Mouse (Mus musculus): ENCODE data around the gene Aktip. TPM values are rescaled to one million over a fixed set of nuclear protein-coding genes. Genes with fewer than 3 reads are reported as not detected.

Gene Aktip
- polyA plus RNA-seq, 1 experiment, result 46.3 TPM

DNA sequence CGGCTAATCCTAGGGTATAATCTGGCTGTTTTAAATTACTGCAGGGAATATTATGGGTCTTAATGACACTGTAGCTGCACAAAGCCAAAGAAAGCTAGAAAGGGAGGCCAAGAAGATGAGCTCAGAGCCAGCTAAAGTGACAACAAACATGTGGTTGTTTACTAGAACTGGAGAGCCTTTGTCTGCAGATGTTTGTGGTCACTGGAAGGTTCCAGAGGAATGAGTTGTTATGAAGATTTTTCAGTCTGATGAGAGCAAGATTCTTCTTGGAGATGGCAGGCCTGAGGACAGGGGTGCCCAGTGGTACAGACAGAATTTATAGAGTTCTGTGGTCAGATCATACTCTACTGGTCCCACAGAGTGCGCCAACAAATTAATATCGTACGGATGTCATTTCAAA lies 18.5 kb upstream of the Aktip start:
- no peak overlapping the region for H3K4me3 ChIP-seq (ENCODE audit: insufficient read depth, low read length)
- H3K4me1 ChIP-seq (ENCODE audit: control insufficient read depth, insufficient read depth, low read length), result no peaks in the 10 kb centered on the region
- no peak overlapping the region for H3K27ac ChIP-seq (ENCODE audit: insufficient read depth, low read length)
- TF ChIP-seq POLR2A (IDR thresholded peaks at IDR 0.05; ENCODE audit: low read depth, low read length) (no peak), CTCF (IDR thresholded peaks at IDR 0.05; ENCODE audit: borderline replicate concordance, insufficient read depth, low read length) (no peak)

DNA sequence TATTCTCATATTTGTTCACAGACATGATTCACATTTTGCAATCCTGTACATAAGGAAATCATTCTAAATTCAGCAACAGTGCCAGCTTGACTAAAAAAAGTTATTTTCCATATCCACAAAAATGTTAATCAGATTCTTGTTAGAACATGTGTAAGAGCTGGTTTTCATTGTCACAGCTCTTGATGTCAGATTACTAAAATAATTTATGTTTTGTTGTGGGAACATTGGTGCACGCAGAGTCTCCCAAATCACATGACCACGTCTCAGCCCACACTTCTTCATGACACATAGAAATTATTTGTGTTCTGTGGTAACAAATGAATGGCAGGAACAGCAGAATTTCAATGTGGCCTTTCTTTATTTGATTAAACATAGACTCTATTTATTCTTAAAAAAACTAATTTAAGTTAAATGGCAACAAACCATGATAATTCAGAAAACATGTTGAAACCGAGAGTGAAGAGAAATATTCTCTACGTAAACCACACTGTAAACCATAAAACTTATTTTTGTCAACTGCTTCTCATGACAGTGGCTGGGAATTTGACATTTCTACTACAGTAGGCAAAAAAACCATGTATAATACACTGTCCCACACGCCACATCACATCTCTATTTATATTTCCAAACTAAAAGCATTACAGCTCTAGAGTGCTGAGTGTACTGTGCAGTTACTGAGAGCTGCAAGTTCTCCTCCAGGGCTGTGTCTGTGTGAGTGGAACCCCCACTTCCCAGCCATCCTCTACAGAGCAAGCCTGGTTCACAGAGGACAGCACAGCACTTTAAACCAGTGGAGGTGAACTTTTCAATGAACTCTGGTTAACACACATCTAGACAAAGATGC lies 17.5 kb upstream of the Aktip start:
- H3K4me1 ChIP-seq (ENCODE audit: control insufficient read depth, insufficient read depth, low read length), result no peaks in the 10 kb centered on the region
- H3K27ac ChIP-seq (ENCODE audit: insufficient read depth, low read length), result peak overlapping the region; percentile 77
- TF ChIP-seq CTCF (IDR thresholded peaks at IDR 0.05; ENCODE audit: borderline replicate concordance, insufficient read depth, low read length), result no peak
- TF ChIP-seq POLR2A (IDR thresholded peaks at IDR 0.05; ENCODE audit: low read depth, low read length), result no peak
- H3K4me3 ChIP-seq (ENCODE audit: insufficient read depth, low read length), result no peak overlapping the region

DNA sequence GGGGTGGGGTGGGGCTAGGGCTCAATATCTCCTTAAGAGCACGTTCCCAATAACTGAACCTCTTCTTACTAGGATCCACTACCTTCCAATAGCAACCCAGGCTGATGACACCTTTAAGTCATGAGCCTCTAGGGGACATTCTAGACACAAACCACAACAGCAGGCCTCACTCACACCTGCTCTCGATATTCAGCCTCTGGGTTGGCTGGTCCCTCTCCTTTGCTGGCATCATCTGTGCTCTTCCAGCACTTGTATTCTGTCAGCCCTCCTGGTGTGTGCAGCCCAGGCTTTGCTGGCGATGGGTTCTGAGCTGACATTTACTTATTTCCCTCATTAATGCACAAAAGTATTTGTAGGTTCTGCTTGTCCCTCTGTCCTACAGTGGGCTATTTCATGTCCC lies 14.5 kb upstream of the Aktip start:
- H3K4me1 ChIP-seq (ENCODE audit: control insufficient read depth, insufficient read depth, low read length), result no peaks in the 10 kb centered on the region
- H3K27ac ChIP-seq (ENCODE audit: insufficient read depth, low read length), result no peak overlapping the region
- TF ChIP-seq POLR2A (IDR thresholded peaks at IDR 0.05; ENCODE audit: low read depth, low read length) (no peak), CTCF (IDR thresholded peaks at IDR 0.05; ENCODE audit: borderline replicate concordance, insufficient read depth, low read length) (no peak)
- no peak overlapping the region for H3K4me3 ChIP-seq (ENCODE audit: insufficient read depth, low read length)

DNA sequence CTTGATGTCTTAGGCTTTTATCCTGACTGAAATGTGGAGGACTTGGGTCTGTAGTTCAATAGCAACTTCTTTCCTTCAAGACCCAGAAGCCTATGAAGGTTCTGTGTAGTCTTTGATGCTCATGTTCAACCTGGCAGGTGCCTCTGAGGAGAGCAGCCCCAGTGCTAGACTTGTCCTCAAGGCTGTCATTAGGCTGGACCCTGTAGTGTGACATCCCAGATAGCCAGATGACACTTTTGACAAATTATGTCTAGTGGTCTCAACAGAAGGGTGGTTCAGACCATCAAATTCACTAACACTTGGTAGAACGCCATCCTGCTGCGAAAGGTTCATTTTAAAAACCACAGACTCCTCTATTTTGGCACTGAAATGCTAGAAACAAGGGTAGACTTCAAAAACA lies 13.2 kb upstream of the Aktip start:
- TF ChIP-seq CTCF (IDR thresholded peaks at IDR 0.05; ENCODE audit: borderline replicate concordance, insufficient read depth, low read length) (no peak), POLR2A (IDR thresholded peaks at IDR 0.05; ENCODE audit: low read depth, low read length) (no peak)
- no peak overlapping the region for H3K4me3 ChIP-seq (ENCODE audit: insufficient read depth, low read length)
- no peak overlapping the region for H3K27ac ChIP-seq (ENCODE audit: insufficient read depth, low read length)
- no peaks in the 10 kb centered on the region for H3K4me1 ChIP-seq (ENCODE audit: control insufficient read depth, insufficient read depth, low read length)

DNA sequence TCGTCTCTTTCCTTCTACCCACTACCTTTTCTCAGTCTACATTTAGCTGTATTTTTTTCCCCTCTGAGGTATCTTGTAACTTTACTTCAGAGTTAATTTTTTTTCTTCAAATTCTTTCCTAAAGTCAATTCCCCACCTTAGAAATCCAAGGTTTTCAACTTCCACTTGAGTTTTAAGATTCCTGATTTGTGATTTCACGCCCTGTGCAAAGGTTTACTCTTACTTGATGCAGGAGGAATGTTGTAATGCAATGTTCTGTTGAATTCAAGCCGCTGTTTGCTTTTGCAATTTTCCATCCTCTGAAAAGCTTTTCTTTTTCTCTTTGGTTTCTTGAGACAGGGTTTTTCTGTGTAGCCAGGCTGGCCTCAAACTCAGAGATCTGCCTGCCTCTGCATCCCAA lies 9.9 kb upstream of the Aktip start:
- no peaks in the 10 kb centered on the region for H3K4me1 ChIP-seq (ENCODE audit: control insufficient read depth, insufficient read depth, low read length)
- TF ChIP-seq POLR2A (IDR thresholded peaks at IDR 0.05; ENCODE audit: low read depth, low read length), result no peak
- no peak for TF ChIP-seq CTCF (IDR thresholded peaks at IDR 0.05; ENCODE audit: borderline replicate concordance, insufficient read depth, low read length)
- no peak overlapping the region for H3K27ac ChIP-seq (ENCODE audit: insufficient read depth, low read length)
- no peak overlapping the region for H3K4me3 ChIP-seq (ENCODE audit: insufficient read depth, low read length)

DNA sequence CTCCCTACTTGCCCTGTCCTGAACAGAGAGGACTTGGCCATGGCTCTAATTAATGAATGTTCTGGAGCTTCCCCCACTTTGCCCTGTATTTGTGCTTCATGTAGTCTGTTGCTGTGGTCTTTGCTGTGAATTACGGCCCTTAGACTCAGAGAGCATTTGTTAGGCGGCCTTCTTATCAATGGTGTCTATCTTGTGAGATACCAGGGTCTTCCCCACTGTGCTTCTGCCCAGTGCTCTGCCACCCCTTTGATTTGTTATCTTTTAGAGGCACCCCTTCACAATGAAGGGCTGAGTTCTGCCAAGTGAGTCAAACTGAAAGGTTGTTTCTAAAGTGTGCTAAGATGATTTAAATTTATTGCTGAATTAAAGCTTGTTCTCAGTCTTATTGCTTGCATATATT lies 7.9 kb upstream of the Aktip start:
- Histone ChIP-seq H3K4me1 (ENCODE audit: control insufficient read depth, insufficient read depth, low read length) (no peaks in the 10 kb centered on the region), H3K4me3 (ENCODE audit: insufficient read depth, low read length) (no peak overlapping the region), H3K27ac (ENCODE audit: insufficient read depth, low read length) (no peak overlapping the region)
- TF ChIP-seq CTCF (IDR thresholded peaks at IDR 0.05; ENCODE audit: borderline replicate concordance, insufficient read depth, low read length) (no peak), POLR2A (IDR thresholded peaks at IDR 0.05; ENCODE audit: low read depth, low read length) (no peak)

DNA sequence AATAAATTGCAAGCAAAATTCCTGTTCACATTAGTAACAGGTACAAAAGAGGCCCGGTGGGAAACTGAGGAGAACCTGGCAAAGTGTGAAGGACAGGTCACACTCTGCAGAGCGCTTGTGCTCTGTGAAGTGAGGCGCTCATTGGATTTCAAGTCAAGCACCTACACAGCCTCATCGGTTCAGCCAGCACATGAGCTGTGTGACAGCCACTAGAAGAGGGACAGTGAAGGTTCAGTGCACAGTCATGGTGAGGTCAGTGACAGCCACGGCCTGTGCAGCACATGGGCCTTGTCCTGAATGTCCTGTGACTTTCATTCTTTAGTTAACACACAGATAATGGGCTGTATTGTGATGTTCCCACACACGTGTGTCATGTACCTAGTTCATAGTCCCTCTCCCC lies 6.1 kb upstream of the Aktip start:
- Histone ChIP-seq H3K4me3 (ENCODE audit: insufficient read depth, low read length) (no peak overlapping the region), H3K4me1 (ENCODE audit: control insufficient read depth, insufficient read depth, low read length) (no peaks in the 10 kb centered on the region), H3K27ac (ENCODE audit: insufficient read depth, low read length) (no peak overlapping the region)
- no peak for TF ChIP-seq POLR2A (IDR thresholded peaks at IDR 0.05; ENCODE audit: low read depth, low read length)
- no peak for TF ChIP-seq CTCF (IDR thresholded peaks at IDR 0.05; ENCODE audit: borderline replicate concordance, insufficient read depth, low read length)

DNA sequence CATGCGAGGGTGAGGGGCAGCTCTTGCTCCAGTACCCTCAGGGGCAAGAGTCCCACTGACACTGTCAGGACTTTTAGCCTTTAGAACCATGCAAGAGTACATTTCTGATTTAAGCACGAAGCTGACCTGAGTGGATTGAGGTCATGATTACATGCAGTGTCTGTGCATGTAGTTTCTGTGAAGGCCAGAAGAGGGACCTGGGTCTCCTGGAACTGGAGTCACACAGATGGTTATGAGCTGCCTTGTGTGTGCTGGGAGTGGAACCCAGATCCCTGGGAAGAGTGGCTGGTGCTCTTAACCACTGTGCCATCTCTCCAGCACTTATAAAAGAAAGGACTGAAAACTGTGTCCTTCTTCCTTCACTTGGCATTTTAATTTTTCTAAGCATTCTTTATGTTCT lies 1.4 kb upstream of the Aktip start:
- TF ChIP-seq POLR2A (IDR thresholded peaks at IDR 0.05; ENCODE audit: low read depth, low read length), result no peak
- TF ChIP-seq CTCF (IDR thresholded peaks at IDR 0.05; ENCODE audit: borderline replicate concordance, insufficient read depth, low read length), result no peak
- Histone ChIP-seq H3K27ac (ENCODE audit: insufficient read depth, low read length) (no peak overlapping the region), H3K4me1 (ENCODE audit: control insufficient read depth, insufficient read depth, low read length) (no peaks in the 10 kb centered on the region), H3K4me3 (ENCODE audit: insufficient read depth, low read length) (no peak overlapping the region)

DNA sequence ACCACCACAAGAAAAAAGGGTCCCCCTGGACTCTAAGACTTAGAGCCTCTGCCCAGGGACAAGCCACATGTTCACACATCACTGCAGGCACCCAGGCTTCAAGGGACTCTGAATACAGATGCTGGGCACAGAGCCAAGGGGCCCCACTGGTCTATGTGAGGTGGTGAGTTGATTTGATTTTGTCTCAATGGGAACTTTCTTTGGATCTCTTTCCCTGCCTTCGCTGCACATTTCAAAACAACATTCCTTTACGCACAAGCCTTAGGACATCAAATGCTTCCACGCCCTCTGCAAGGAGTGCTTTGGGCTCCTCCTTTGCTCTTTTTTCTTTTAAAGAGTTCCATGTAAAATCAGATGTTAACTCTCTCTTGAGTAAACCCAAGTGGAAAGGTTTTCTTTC lies 1.7 kb downstream of the Aktip start:
- no peak for TF ChIP-seq CTCF (IDR thresholded peaks at IDR 0.05; ENCODE audit: borderline replicate concordance, insufficient read depth, low read length)
- no peak for TF ChIP-seq POLR2A (IDR thresholded peaks at IDR 0.05; ENCODE audit: low read depth, low read length)

DNA sequence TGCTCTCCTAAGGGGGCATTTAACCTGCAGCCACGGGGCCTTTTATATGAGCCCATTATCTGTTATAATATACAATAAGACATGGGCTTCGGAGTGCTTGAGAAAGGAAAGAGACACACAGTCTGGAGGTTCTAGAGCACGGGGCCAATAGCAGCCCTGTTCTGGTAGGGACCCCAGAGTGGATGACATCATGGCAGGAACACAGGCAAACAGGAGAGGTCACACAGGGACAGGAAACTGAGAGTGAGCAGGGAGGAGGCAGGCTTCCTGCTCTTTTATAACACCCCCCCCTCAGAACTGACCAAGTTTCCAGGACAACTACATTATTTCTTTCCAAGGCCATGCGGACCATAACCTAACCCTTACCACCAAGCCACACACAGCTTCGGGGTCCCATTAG lies 2.5 kb downstream of the Aktip start:
- no peak overlapping the region for H3K27ac ChIP-seq (ENCODE audit: insufficient read depth, low read length)
- TF ChIP-seq CTCF (IDR thresholded peaks at IDR 0.05; ENCODE audit: borderline replicate concordance, insufficient read depth, low read length) (no peak), POLR2A (IDR thresholded peaks at IDR 0.05; ENCODE audit: low read depth, low read length) (no peak)
- no peak overlapping the region for H3K4me3 ChIP-seq (ENCODE audit: insufficient read depth, low read length)
- no peaks in the 10 kb centered on the region for H3K4me1 ChIP-seq (ENCODE audit: control insufficient read depth, insufficient read depth, low read length)

More for the DNA sequence above, 1.7 kb downstream of the Aktip start:
- no peak overlapping the region for H3K4me3 ChIP-seq (ENCODE audit: insufficient read depth, low read length)
- no peaks in the 10 kb centered on the region for H3K4me1 ChIP-seq (ENCODE audit: control insufficient read depth, insufficient read depth, low read length)
- no peak overlapping the region for H3K27ac ChIP-seq (ENCODE audit: insufficient read depth, low read length)
